Mouse (Mus musculus): Measurements from ENCODE around the gene Tsr1. TPM values are rescaled to one million over a fixed set of nuclear protein-coding genes. Genes with fewer than 3 reads are reported as not detected.

Tsr1 gene
- total RNA-seq, 2 experiments from 2014 or later, result 25.7 to 26.1 TPM

DNA sequence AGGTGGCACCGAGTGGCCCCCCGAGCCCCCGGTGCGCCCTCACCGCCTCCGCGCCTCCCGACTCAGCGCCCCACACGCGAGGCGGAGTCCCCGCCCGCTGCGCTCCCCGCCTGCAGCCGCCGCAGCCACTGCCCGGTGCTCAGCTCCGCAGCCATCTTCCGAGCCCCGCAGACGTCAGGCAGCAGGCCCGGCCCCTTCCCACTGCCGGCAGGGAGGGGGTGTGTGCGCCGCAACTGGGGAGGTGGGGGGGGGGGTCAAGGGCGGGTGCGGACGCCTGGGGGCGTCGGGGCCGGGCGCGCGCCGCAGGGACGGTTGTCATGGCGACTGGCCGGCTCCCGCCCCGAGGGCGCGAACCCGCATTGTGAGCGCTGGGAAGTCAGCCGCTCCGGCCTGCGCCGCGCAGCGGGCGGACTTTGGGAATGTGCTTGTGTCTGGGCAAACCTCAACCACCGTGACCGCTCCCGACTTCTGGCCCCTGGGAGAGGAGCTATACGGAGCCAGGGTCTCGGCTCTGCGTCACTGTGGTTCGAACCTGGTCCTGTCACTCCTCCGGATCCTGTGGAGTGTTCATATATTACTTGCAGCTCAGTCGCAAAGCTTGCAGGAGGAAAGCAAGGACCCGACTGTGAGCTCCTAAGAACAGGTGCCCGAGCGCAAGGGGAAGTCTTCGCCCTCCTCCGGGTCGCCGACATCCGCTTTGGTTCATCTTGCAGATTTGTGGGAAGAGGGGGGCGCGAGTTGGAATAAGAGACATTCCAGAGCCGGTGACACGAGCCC, 782 bp upstream of the Tsr1 start, which contains the start of gene Sgsm2:
Gene Sgsm2 (minus strand): TSS at position 160 of the 777 bp plus-strand sequence.
- peak; percentile 71 for DNase-seq

- DNase-seq, result no peak
These were observed 601 bp downstream of the Tsr1 start for GRCm38 (mm10) chr11:74898517-74898827.

DNA sequence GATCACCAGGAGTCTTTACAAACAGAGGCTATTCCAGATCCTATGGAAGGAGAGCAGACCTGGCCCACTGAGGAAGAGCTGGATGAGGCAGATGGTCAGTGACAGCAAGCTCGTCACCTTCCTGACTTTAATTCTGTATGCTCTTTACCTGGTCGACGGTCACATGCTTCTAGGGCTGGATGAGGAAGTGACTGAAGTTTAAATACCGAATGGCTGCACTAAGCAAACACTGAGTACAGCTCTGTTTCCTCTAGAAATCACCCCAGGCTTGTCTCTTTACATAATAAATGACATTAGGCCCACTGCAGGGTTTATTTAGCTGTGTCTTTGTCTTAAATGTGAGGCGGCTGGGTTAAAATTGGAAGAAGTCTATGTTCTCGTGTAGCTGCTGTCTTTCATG, 3.7 kb downstream of the Tsr1 start:
- no peak for DNase-seq

DNA sequence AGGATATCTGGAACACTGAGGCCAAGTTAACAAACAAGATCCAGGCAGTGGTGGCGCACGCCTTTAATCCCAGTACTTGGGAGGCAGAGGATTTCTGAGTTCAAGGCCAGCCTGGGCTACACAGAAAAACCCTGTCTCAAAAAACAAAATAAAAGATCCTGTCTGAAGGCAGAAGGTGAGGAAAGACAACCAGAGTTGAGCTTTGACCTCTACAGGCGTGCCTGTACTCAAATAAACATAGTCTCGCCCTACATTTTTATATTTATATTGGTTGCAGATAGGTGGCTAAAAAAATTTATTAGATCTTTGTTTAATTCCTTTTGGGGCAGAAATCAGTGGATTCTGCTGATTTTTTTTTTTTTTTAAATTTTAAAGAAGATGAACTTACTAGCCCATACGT, 4.5 kb downstream of the Tsr1 start:
- no peak for DNase-seq

- DNase-seq, result no peak
These were observed 10.0 kb downstream of the Tsr1 start for GRCm38 (mm10) chr11:74907850-74908249.

DNA sequence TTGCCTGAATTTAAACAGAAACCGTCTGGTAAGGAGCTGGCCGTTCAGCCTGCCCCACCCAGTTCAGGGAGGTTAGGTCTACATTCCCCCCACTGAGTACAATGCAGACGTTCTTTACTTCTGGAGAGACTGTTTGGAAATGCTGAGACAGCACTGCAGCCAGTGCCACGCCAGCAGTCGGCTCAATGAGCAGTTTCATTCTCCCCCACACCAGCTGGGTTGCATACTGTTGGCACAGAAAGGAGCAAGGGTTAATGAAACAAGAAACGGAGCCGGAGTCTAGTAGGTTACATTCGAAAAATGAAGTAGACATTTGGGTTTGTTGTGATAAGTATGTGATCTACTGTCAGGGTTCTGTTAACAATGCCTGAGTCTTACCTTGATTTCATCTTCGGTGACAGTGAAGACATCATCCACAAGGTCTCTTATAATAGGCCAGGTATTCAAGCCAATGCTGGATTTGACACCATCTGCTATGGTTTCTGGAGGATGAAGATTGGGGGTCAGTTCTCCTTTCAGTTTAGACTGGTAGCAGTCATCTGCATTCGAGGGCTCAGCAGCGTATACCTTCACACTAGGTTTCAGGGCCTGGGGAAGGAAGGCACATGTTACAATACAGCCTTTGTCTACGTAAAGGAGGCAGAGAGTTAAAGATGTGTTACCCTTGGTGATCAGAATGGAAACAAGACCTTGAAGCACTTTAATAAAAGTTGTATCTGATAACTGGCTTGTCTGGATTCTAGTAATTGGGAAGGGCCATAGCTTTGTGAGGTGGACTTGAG, 10.9 kb downstream of the Tsr1 start:
- no peak for DNase-seq

DNA sequence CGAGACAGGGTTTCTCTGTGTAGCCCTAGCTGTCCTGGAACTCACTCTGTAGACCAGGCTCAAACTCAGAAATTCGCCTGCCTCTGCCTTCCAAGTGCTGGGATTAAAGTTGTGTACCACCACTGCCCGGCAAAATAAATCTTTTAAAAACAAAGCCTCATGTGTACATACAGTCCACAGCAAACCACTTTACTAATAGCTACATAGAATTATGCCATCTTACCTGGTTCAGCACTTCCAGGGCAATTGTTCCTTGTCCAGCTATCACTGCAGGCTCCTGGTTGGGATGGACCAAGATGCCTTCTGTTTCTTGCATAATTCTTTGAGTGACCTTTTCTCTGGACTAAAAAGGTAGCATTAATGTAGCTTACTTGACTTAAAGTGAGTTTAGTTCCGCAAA, 12.1 kb downstream of the Tsr1 start:
- DNase-seq, result no peak

- no peak for DNase-seq
These were observed 14.6 kb downstream of the Tsr1 start for GRCm38 (mm10) chr11:74912492-74912891.

- DNase-seq, result no peak
These were observed 21.4 kb downstream of the Tsr1 start for GRCm38 (mm10) chr11:74919249-74919648.

- DNase-seq, result peak; percentile 11
These were observed 26.3 kb downstream of the Tsr1 start for GRCm38 (mm10) chr11:74924149-74924548.

- DNase-seq, result peak; percentile 93
These were observed 27.9 kb downstream of the Tsr1 start, which contains the start of the genes Smg6 and Srr for GRCm38 (mm10) chr11:74925577-74926387. Gene Smg6 (plus strand): TSS chr11:74925823. Gene Srr (minus strand): TSS chr11:74925948.

DNA sequence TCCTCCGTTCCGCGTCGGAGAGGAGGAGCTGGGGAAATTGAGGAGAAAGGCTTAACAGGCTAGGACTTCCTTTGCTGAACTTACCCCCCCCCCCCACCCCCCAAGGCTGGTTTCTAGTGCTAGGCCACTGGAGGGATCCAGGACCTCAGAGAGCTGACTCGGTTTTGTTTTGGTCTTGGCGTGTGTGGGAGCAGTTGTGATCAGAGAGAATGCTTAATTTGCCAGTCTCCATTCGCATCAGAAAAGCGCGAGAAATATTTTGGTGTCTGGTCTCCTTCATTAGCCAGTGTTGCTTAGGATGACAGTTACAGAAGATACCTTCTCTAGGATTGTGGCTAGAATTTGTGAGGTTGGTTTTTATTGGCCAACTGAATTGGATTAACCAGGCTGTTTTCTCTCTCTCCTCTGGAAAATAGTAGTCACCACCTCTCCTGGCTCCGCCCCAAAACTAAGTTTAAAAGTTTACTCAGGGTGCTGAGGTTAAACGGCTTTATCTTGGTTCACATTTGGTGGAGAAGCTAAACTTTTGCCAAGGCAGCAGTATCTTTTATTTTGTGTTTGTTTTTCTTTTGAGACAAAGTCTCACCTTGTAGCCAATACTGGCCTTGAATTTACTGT, 28.6 kb downstream of the Tsr1 start:
- DNase-seq, result peak; percentile 9

GRCm38 (mm10) chr11:74927236-74927725, 29.4 kb downstream of the Tsr1 start:
- no peak for DNase-seq

- DNase-seq, result no peak
These were observed 31.2 kb downstream of the Tsr1 start for GRCm38 (mm10) chr11:74929111-74929510.

DNA sequence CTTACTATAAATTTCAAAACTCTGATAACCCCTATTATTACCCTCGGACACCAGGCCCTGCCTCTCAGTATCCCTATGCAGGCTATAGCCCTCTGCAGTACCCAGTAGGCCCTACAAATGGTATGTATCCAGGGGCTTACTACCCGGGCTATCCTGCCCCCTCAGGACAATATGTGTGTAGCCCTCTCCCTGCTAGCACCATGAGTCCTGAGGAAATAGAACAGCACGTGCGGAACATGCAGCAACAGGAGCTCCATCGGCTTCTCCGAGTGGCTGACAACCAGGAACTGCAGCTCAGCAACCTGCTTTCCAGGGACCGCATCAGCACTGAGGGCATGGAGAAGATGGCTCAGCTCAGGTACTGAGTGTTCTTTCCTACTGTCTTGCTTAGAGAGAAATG, 32.5 kb downstream of the Tsr1 start:
- DNase-seq, result no peak

DNA sequence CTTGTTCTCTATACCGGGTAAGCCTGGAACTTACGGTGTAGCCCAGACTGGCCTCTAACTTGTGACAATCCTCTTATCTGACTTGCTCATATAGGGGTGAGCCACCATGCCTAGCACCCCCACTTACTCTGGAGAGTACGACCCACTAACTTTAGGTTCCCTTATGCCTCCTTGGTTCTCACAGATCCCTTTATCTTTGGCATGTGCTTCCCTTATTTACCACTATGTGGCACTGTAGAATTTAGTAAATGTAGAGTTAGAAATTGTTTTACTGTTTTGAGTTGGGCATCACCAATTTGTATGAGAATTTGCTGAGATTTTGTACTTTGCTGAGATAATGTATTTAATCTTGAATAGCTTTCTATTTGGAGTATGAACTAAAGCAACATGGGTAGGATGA, 48.5 kb downstream of the Tsr1 start:
- DNase-seq, result no peak

DNA sequence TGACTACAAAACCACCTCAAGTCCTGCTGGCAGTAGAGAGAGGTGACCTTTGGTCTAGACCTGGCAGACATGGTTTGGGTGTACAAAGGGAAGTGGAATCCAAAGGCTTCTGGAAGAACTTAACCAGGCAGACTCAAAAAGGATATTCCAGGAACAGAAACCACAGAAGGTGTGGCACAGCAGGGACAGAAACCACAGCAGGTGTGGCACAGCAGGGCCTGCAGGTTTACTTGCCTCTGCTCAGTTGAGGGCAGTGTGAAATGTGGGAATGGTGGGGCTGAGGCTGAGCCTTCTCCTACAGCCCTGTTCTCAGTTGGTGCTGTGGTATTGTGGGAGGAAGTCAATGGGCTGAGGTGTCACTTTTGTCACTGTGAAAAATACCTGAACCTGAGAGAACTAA, 57.0 kb downstream of the Tsr1 start:
- no peak for DNase-seq

DNA sequence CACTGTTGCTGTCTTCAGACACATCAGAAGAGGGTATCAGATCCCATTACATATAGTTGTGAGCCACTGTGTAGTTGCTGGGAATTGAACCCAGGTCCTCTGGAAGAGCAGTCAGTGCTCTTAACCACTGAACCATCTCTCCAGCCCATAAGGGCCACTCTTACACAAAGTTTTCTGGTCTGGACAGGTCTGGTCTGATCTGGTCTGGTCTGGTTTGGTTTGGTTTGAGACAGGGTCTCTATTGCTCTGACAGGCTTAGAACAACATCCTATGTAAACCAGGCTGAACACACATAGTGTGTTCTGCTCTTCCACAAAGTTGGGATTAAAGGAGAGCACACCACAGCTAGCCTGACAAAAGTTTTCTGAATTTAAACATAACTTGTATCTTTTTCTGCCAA, 58.1 kb downstream of the Tsr1 start:
- no peak for DNase-seq

DNA sequence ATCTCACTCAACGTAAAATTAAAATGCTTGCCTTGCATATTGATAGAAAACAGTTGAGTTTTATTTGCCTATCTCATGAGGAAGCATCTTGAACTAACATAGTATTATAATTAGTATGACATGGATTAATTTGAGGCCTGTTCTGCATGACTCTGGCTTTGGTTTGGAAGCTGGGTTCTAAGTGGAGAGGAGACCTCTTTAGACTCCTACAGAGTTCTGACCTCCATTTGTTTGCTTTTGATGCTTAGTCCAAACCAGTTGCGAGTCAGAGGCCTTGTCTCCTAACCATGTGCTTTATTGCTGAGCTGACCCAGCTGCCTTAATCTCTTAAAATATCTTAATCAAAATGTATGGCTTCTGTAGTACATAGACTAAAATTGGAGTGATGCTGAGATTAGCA, 59.7 kb downstream of the Tsr1 start:
- DNase-seq, result no peak
